Mouse (Mus musculus) liver, adult 2 months (tissue): ENCODE data around the gene Rab12. TPM values are rescaled to one million over a fixed set of nuclear protein-coding genes. Genes with fewer than 3 reads are reported as not detected.

ENCODE experiments used
- DNase-seq: peaks from one replicate; pipeline ENCODE4 v3.0.0-alpha.2; 2011; ENCODE audit warnings: low read depth, low spot score; ENCODE audit errors: extremely low read depth
- H3K27ac ChIP-seq: fragments of 200-500 bp; replicated peaks from 2 replicates; pipeline ENCODE4 v1.5.1; 2012; ENCODE audit warnings: low read depth, mild to moderate bottlenecking, control low read depth, inconsistent platforms, low read length; ENCODE audit not compliant: insufficient read depth
- H3K27me3 ChIP-seq: fragments of 200-500 bp; 2 replicates; pipeline ENCODE4 v1.6.1; 2012; ENCODE audit warnings: mild to moderate bottlenecking, moderate library complexity, low read length, inconsistent platforms; ENCODE audit not compliant: control insufficient read depth, insufficient read depth
- H3K36me3 ChIP-seq: fragments of 200-500 bp; 2 replicates; pipeline ENCODE4 v1.6.1; 2012; ENCODE audit warnings: low read length, inconsistent platforms; ENCODE audit not compliant: control insufficient read depth, insufficient read depth
- H3K4me1 ChIP-seq: fragments of 200-500 bp; 2 replicates; pipeline ENCODE4 v1.6.1; 2011; ENCODE audit warnings: low read length; ENCODE audit not compliant: control insufficient read depth, insufficient read depth
- H3K4me3 ChIP-seq: fragments of 200-500 bp; 2 replicates; pipeline ENCODE4 v1.5.1; 2011; ENCODE audit warnings: low read depth, mild to moderate bottlenecking, control low read depth, low read length, moderate library complexity; ENCODE audit not compliant: insufficient read depth
- H3K79me2 ChIP-seq: fragments of 200-500 bp; 2 replicates; pipeline ENCODE4 v1.6.1; 2012; ENCODE audit warnings: inconsistent platforms, mild to moderate bottlenecking, low read length, moderate library complexity; ENCODE audit not compliant: control insufficient read depth, insufficient read depth
- H3K9ac ChIP-seq: fragments of 200-500 bp; 2 replicates; pipeline ENCODE4 v1.6.1; 2012; ENCODE audit warnings: low read depth, mild to moderate bottlenecking, control low read depth, inconsistent platforms, low read length
- CTCF ChIP-seq: fragments of 200-500 bp; IDR thresholded peaks from 2 replicates; pipeline ENCODE4 v1.5.1; 2011; ENCODE audit warnings: low read depth, low read length, control low read depth
- POLR2A ChIP-seq: fragments of 200-500 bp; IDR thresholded peaks from 2 replicates; pipeline ENCODE4 v1.6.1; 2011; ENCODE audit warnings: low read length, control low read depth; ENCODE audit not compliant: insufficient read depth; ENCODE audit errors: extremely low read depth
- WGBS: fragments of 180-500 bp; shearing (Covaris S2); methylation state at CpG from one replicate; pipeline ENCODE4 v1.1.7; 2018; 5-methylcytosine and 5-hydroxymethylcytosine counted together
- polyA plus RNA-seq: library from polyadenylated mRNA; depleted of rRNA; stranded (reverse); fragments of >200 nt; gene quantifications from 2 replicates; pipeline ENCODE4 v1.2.3, GENCODE M21; 2012
- total RNA-seq: library from RNA; depleted of rRNA; stranded (reverse); fragments of >200 nt; gene quantifications from 2 replicates; pipeline ENCODE4 v1.2.3, GENCODE M21; 2014

Gene Rab12
- total and polyA plus RNA-seq, 2 experiments = 10.3 to 15.2 TPM

DNA sequence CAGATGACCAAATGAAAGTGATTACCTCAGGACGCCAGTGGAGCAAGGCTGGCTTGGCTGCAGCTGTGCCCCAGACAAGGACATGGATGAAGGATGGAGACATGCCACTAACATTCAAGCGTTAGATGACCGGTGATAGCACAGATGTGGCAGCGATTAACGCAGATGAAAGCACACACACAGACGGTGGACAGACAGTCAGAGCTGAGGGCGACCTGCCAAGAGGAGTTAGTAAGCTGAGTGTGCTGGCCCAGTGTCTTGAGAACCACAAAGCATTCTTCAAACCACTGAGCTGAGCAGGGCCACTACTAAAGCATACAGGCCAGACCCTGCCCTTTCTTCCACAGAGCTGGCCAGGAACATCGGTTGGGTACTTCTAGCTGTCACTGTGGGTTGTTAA is 14.6 kb downstream of the Rab12 start:
- no peak for DNase-seq
- WGBS = 89% methylated on average over 8 of the region's 8 CpGs
- Histone ChIP-seq H3K79me2 (no peaks in the 10 kb centered on the region; the same call in 1 of the 2 replicates), H3K27ac (no peak overlapping the region), H3K9ac (no peak overlapping the region), H3K36me3 (peaks cover 13% of the 10 kb centered on the region; the same call in 1 of the 2 replicates), H3K4me3 (no peak overlapping the region), H3K4me1 (no peaks in the 10 kb centered on the region), H3K27me3 (no peaks in the 10 kb centered on the region)
- no peak for TF ChIP-seq POLR2A
- TF ChIP-seq CTCF = no peak

GRCm38 (mm10) chr17:66504248-66504647 is 15.3 kb downstream of the Rab12 start:
- Histone ChIP-seq H3K4me3 (no peak overlapping the region), H3K79me2 (no peaks in the 10 kb centered on the region; the same call in 1 of the 2 replicates), H3K36me3 (peaks cover 21% of the 10 kb centered on the region), H3K9ac (no peak overlapping the region), H3K27ac (no peak overlapping the region), H3K4me1 (no peaks in the 10 kb centered on the region), H3K27me3 (no peaks in the 10 kb centered on the region)
- DNase-seq = no peak
- TF ChIP-seq CTCF (no peak), POLR2A (no peak)
- WGBS = 93% methylated on average over 2 of the region's 2 CpGs

- no peak for DNase-seq
- no peak overlapping the region for H3K27ac ChIP-seq
- no peaks in the 10 kb centered on the region for H3K79me2 ChIP-seq
- TF ChIP-seq POLR2A (no peak), CTCF (no peak)
- H3K36me3 ChIP-seq = peaks cover 21% of the 10 kb centered on the region
- 86% methylated on average over 9 of the region's 9 CpGs for WGBS
- no peak overlapping the region for H3K9ac ChIP-seq
- no peaks in the 10 kb centered on the region for H3K4me1 ChIP-seq
- no peaks in the 10 kb centered on the region for H3K27me3 ChIP-seq
- H3K4me3 ChIP-seq = no peak overlapping the region
Observed at GRCm38 (mm10) chr17:66503466-66503865, 16.1 kb downstream of the Rab12 start.

DNA sequence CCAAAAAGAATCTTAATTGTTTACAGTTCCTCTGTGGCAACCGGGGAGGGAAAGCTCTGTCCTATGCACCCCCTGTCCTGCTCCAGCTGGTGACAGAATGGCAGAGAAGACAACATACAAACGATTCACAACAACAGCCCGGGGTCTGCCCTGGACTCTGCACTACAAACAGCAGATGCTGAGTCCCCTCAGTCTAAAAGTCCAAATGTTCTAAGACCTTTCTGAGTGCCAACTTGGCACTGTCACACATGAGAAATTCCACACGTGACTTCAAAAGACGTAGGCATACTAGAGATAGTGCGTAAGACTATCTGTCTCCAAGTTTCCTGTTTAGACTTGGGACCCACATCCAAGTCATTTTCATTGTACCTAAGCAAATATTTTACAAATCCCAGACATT is 16.7 kb downstream of the Rab12 start:
- Histone ChIP-seq H3K27me3 (no peaks in the 10 kb centered on the region), H3K9ac (no peak overlapping the region), H3K4me3 (no peak overlapping the region), H3K79me2 (no peaks in the 10 kb centered on the region), H3K4me1 (no peaks in the 10 kb centered on the region), H3K36me3 (peaks cover 26% of the 10 kb centered on the region), H3K27ac (no peak overlapping the region)
- no peak for TF ChIP-seq POLR2A
- TF ChIP-seq CTCF = no peak
- WGBS = 75% methylated on average over 6 of the region's 6 CpGs
- no peak for DNase-seq

DNA sequence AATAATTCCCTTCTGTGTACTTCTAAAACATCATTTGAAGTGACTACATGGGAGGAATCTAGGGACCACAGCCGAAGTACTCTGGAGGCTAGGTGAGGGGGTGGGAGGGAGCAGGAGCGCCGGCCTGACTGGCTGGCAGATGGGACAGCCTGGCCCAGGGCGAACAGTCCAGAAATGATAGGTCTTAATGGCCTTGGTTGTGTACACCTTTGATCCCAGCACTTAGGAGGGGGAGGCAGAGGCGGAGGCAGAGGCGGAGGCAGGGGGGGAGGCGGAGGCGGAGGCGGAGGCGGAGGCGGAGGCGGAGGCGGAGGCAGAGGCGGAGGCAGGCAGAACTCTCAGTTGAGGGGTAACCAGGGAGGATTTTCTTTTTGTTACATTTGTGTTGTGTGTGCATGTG is 20.9 kb downstream of the Rab12 start:
- H3K9ac ChIP-seq = no peak overlapping the region
- 87% methylated on average over 14 of the region's 14 CpGs for WGBS
- no peak overlapping the region for H3K27ac ChIP-seq
- no peaks in the 10 kb centered on the region for H3K4me1 ChIP-seq
- TF ChIP-seq POLR2A (no peak), CTCF (no peak)
- no peak for DNase-seq
- H3K27me3 ChIP-seq = no peaks in the 10 kb centered on the region
- H3K79me2 ChIP-seq = no peaks in the 10 kb centered on the region
- H3K36me3 ChIP-seq = peaks cover 45% of the 10 kb centered on the region
- no peak overlapping the region for H3K4me3 ChIP-seq

- Histone ChIP-seq H3K79me2 (no peaks in the 10 kb centered on the region), H3K4me1 (no peaks in the 10 kb centered on the region), H3K9ac (no peak overlapping the region), H3K27ac (no peak overlapping the region), H3K4me3 (no peak overlapping the region), H3K27me3 (no peaks in the 10 kb centered on the region), H3K36me3 (peaks cover 44% of the 10 kb centered on the region)
- no peak for TF ChIP-seq POLR2A
- no peak for TF ChIP-seq CTCF
- 80% methylated on average over 9 of the region's 9 CpGs for WGBS
- DNase-seq = no peak
Observed at GRCm38 (mm10) chr17:66496589-66496988, 22.9 kb downstream of the Rab12 start.
